Mouse (Mus musculus) urinary bladder, postnatal 36 days (tissue): ENCODE data around the gene Snrk.

Experiments used
- DNase-seq, 2 experiments: peaks; one replicate each; pipeline ENCODE4 v3.0.0; 2022; ENCODE audit warnings: low spot score in 2 of 2, mixed read lengths in 1 of 2

Snrk gene

GRCm38 (mm10) chr9:122117112-122117616 lies at the start of gene Snrk:
TSS of gene Snrk (plus strand) at chr9:122117266.
- peak; percentile 78 to 87 for DNase-seq

- no peak for DNase-seq
These were observed 49.4 kb upstream of the Snrk start for GRCm38 (mm10) chr9:122067654-122068053.

GRCm38 (mm10) chr9:122069560-122070174 lies 47.4 kb upstream of the Snrk start:
- no peak for DNase-seq

- no peak for DNase-seq
These were observed 43.1 kb upstream of the Snrk start for GRCm38 (mm10) chr9:122073980-122074379.

- DNase-seq, result no peak
These were observed 42.5 kb upstream of the Snrk start for GRCm38 (mm10) chr9:122074575-122074974.

GRCm38 (mm10) chr9:122078456-122078855 lies 38.6 kb upstream of the Snrk start:
- DNase-seq, result no peak

- no peak for DNase-seq
These were observed 33.4 kb upstream of the Snrk start for GRCm38 (mm10) chr9:122083698-122084097.

GRCm38 (mm10) chr9:122084175-122084574 lies 32.9 kb upstream of the Snrk start:
- DNase-seq, result peak in 1 of 2 experiments; percentile 60

GRCm38 (mm10) chr9:122084636-122085035 lies 32.4 kb upstream of the Snrk start:
- no peak for DNase-seq

GRCm38 (mm10) chr9:122085055-122085454 lies 32.0 kb upstream of the Snrk start:
- no peak for DNase-seq

- no peak for DNase-seq
These were observed 31.4 kb upstream of the Snrk start for GRCm38 (mm10) chr9:122085550-122086205.

- DNase-seq, result no peak
These were observed 30.0 kb upstream of the Snrk start for GRCm38 (mm10) chr9:122087086-122087485.

- no peak for DNase-seq
These were observed 25.9 kb upstream of the Snrk start for GRCm38 (mm10) chr9:122091171-122091570.

GRCm38 (mm10) chr9:122091782-122092228 lies 25.3 kb upstream of the Snrk start:
- no peak for DNase-seq

GRCm38 (mm10) chr9:122094171-122094570 lies 22.9 kb upstream of the Snrk start:
- no peak for DNase-seq

GRCm38 (mm10) chr9:122096822-122097511 lies 20.1 kb upstream of the Snrk start:
- DNase-seq, result no peak

GRCm38 (mm10) chr9:122097535-122097934 lies 19.5 kb upstream of the Snrk start:
- no peak for DNase-seq

- DNase-seq, result no peak
These were observed 16.4 kb upstream of the Snrk start for GRCm38 (mm10) chr9:122100584-122101127.

GRCm38 (mm10) chr9:122101196-122101595 lies 15.9 kb upstream of the Snrk start:
- DNase-seq, result no peak

GRCm38 (mm10) chr9:122103550-122104284 lies 13.3 kb upstream of the Snrk start:
- no peak for DNase-seq

- no peak for DNase-seq
These were observed 12.7 kb upstream of the Snrk start for GRCm38 (mm10) chr9:122104285-122104829.
